Mouse (Mus musculus): ENCODE results near the gene Vmn2r19. TPM values are rescaled to one million over a fixed set of nuclear protein-coding genes. Genes with fewer than 3 reads are reported as not detected.

Vmn2r19 gene
- polyA plus RNA-seq (2021), result not detected

GRCm38 (mm10) chr6:123308033-123308432 is at the start of gene Vmn2r19:
Gene Vmn2r19, plus strand, starts transcription at chr6:123308333.
- TF ChIP-seq CTCF (IDR thresholded peaks at IDR 0.05), result no peak
- CTCF ChIA-PET, result no interaction called here
- in situ Hi-C loops (cut with MboI; ENCODE audit: low pct_unique_long_range_greater_than_20kb), result no loop called here
- DNase-seq (ENCODE audit: low read depth, low spot score), result no peak
- POLR2A ChIA-PET, result no interaction called here
- no peak for ATAC-seq
- H3K27me3 ChIP-seq, result no peaks in the 10 kb centered on the region

GRCm38 (mm10) chr6:123258946-123259345 is 49.2 kb upstream of the Vmn2r19 start:
- ChIA-PET POLR2A (no interaction called here), CTCF (no interaction called here)

GRCm38 (mm10) chr6:123259889-123260603 is 48.1 kb upstream of the Vmn2r19 start:
- in situ Hi-C loops (cut with MboI; ENCODE audit: low pct_unique_long_range_greater_than_20kb), result no loop called here
- ChIA-PET POLR2A (no interaction called here), CTCF (no interaction called here)
- TF ChIP-seq CTCF (IDR thresholded peaks at IDR 0.05), result no peak
- peaks cover 7% of the 10 kb centered on the region for H3K27me3 ChIP-seq
- no peak for ATAC-seq
- DNase-seq (ENCODE audit: low read depth, low spot score), result no peak

More at GRCm38 (mm10) chr6:123258946-123259345, 49.2 kb upstream of the Vmn2r19 start:
- TF ChIP-seq CTCF (IDR thresholded peaks at IDR 0.05), result no peak
- DNase-seq (ENCODE audit: low read depth, low spot score), result no peak
- ATAC-seq, result no peak
- in situ Hi-C loops (cut with MboI; ENCODE audit: low pct_unique_long_range_greater_than_20kb), result no loop called here
- H3K27me3 ChIP-seq, result peaks cover 7% of the 10 kb centered on the region

GRCm38 (mm10) chr6:123260868-123261267 is 47.3 kb upstream of the Vmn2r19 start:
- TF ChIP-seq CTCF (IDR thresholded peaks at IDR 0.05), result no peak
- CTCF ChIA-PET, result no interaction called here
- no peak for ATAC-seq
- in situ Hi-C loops (cut with MboI; ENCODE audit: low pct_unique_long_range_greater_than_20kb), result no loop called here
- peaks cover 7% of the 10 kb centered on the region for H3K27me3 ChIP-seq
- DNase-seq (ENCODE audit: low read depth, low spot score), result no peak
- POLR2A ChIA-PET, result no interaction called here

- ChIA-PET POLR2A (no interaction called here), CTCF (no interaction called here)
- peaks cover 7% of the 10 kb centered on the region for H3K27me3 ChIP-seq
- DNase-seq (ENCODE audit: low read depth, low spot score), result no peak
- in situ Hi-C loops (cut with MboI; ENCODE audit: low pct_unique_long_range_greater_than_20kb), result no loop called here
- no peak for ATAC-seq
- no peak for TF ChIP-seq CTCF (IDR thresholded peaks at IDR 0.05)
Measured at GRCm38 (mm10) chr6:123261555-123262161, 46.5 kb upstream of the Vmn2r19 start, which contains the start of gene Clec4d. Gene Clec4d, plus strand, starts transcription at chr6:123262111.

- no peak for TF ChIP-seq CTCF (IDR thresholded peaks at IDR 0.05)
- ChIA-PET POLR2A (no interaction called here), CTCF (no interaction called here)
- ATAC-seq (no peak), DNase-seq (ENCODE audit: low read depth, low spot score) (no peak)
- in situ Hi-C loops (cut with MboI; ENCODE audit: low pct_unique_long_range_greater_than_20kb), result no loop called here
- peaks cover 7% of the 10 kb centered on the region for H3K27me3 ChIP-seq
Measured at GRCm38 (mm10) chr6:123264194-123264593, 43.9 kb upstream of the Vmn2r19 start.

- peaks cover 7% of the 10 kb centered on the region for H3K27me3 ChIP-seq
- POLR2A ChIA-PET, result no interaction called here
- TF ChIP-seq CTCF (IDR thresholded peaks at IDR 0.05), result no peak
- in situ Hi-C loops (cut with MboI; ENCODE audit: low pct_unique_long_range_greater_than_20kb), result no loop called here
- CTCF ChIA-PET, result no interaction called here
- ATAC-seq (no peak), DNase-seq (ENCODE audit: low read depth, low spot score) (no peak)
Measured at GRCm38 (mm10) chr6:123265809-123266208, 42.3 kb upstream of the Vmn2r19 start.

GRCm38 (mm10) chr6:123266945-123267344 is 41.2 kb upstream of the Vmn2r19 start:
- H3K27me3 ChIP-seq, result peaks cover 6% of the 10 kb centered on the region
- no peak for DNase-seq (ENCODE audit: low read depth, low spot score)
- ChIA-PET CTCF (no interaction called here), POLR2A (no interaction called here)
- ATAC-seq, result no peak
- no peak for TF ChIP-seq CTCF (IDR thresholded peaks at IDR 0.05)
- in situ Hi-C loops (cut with MboI; ENCODE audit: low pct_unique_long_range_greater_than_20kb), result no loop called here

- ChIA-PET POLR2A (no interaction called here), CTCF (no interaction called here)
- H3K27me3 ChIP-seq, result no peaks in the 10 kb centered on the region
- no peak for TF ChIP-seq CTCF (IDR thresholded peaks at IDR 0.05)
- DNase-seq (ENCODE audit: low read depth, low spot score), result no peak
- in situ Hi-C loops (cut with MboI; ENCODE audit: low pct_unique_long_range_greater_than_20kb), result no loop called here
- no peak for ATAC-seq
Measured at GRCm38 (mm10) chr6:123279443-123279842, 28.7 kb upstream of the Vmn2r19 start.

- no peaks in the 10 kb centered on the region for H3K27me3 ChIP-seq
- no peak for TF ChIP-seq CTCF (IDR thresholded peaks at IDR 0.05)
- ChIA-PET CTCF (no interaction called here), POLR2A (no interaction called here)
- in situ Hi-C loops (cut with MboI; ENCODE audit: low pct_unique_long_range_greater_than_20kb), result no loop called here
- no peak for ATAC-seq
- DNase-seq (ENCODE audit: low read depth, low spot score), result no peak
Measured at GRCm38 (mm10) chr6:123286311-123286710, 21.8 kb upstream of the Vmn2r19 start.

GRCm38 (mm10) chr6:123288931-123289330 is 19.2 kb upstream of the Vmn2r19 start:
- CTCF ChIA-PET, result interaction anchor here (0.7 kb wide), 1 partner anchor 20 kb away, joined by 3 read pairs; no protein-coding TSS in a partner anchor
- no peak for DNase-seq (ENCODE audit: low read depth, low spot score)
- POLR2A ChIA-PET, result no interaction called here
- no peaks in the 10 kb centered on the region for H3K27me3 ChIP-seq
- in situ Hi-C loops (cut with MboI; ENCODE audit: low pct_unique_long_range_greater_than_20kb), result no loop called here
- ATAC-seq, result no peak
- no peak for TF ChIP-seq CTCF (IDR thresholded peaks at IDR 0.05)

All from Patski (cell line).